Mouse (Mus musculus) G1E-ER4 (cell line): ENCODE results near the gene Tmem104. TPM values are rescaled to one million over a fixed set of nuclear protein-coding genes. Genes with fewer than 3 reads are reported as not detected.

ENCODE experiments used
- GATA1 ChIP-seq: IDR thresholded peaks from one replicate; pipeline ENCODE4 v1.8.0; 2012; ENCODE audit warnings: low read length, inconsistent platforms
- polyA plus RNA-seq: library from polyadenylated mRNA; stranded (reverse); fragments of >175 nt; gene quantifications from 2 replicates; pipeline ENCODE4 v1.2.3, GENCODE M21; 2012

Gene Tmem104
- polyA plus RNA-seq, 1 experiment = 19.0 TPM

DNA sequence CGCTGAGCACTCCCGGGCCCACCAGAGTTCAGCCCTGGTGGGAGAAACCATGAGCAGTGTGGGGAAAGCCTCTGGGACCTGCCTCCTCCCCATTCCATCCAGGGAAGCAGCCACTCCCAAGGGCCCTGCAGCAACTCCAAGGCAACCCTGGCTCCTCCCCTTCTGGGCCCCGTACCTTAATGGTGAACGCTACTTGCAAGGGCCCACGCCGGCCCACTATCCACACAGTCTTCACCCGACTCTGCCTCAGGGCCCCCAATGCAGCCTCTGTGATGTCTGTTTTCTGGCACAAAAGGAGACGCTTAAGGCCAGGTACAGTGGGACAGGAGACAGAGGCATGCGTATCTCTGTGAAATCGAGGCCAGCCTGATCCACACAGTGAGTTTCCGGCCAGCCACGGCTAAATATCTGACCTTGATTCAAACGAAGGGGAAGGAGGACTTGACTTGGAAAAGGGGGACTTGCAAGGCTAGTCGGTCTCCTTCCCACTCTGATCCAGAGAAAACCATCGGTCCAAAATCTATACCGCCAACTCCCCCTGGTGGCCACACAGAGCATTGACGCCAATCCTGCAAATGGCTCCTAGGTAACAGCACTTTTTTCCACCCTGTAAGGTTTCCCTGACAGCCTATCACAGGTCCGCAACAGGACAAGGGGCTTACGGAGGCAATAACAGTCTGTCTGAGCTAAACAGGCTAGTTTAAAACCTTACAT is 83.0 kb downstream of the Tmem104 start:
- TF ChIP-seq GATA1 = no peak

DNA sequence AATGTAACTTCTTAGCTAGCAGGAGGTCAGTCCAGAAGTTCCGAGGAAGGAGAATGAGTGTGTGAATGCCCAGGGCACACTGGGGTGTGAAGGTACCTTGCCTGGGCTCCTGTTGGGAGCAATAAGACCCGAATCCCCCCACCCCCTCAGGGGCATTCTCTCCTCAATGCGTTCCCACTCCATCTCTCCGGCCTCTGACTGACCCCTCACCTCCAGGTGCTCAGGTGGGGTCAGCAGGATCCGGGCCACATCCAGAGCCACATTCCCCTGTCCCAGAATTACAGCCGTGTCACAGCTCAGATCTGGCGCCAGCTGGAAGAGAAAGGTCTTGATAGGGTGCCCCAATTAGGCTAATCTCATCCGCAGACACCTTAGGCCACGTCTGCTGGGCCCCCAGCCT is 83.8 kb downstream of the Tmem104 start:
- TF ChIP-seq GATA1 = no peak

DNA sequence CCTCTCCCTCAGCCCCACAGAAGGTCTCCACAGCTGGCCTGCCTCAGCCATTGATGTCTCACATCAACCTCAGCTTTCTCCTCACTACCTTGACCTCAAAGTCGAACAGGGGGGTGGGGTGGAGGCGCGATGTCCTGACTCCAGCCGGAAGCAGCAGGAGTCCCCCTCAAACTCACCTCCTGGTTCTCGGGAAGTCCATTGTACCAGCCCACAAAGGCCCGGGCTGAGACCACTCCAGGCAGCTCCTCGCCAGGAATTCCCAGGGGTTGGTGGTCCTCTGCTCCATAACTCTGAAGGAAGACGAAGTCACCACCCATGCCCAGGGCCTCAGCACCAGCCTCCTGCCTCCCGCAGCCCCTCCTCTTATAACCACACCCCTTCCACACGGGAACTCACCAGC is 84.2 kb downstream of the Tmem104 start:
- no peak for TF ChIP-seq GATA1

DNA sequence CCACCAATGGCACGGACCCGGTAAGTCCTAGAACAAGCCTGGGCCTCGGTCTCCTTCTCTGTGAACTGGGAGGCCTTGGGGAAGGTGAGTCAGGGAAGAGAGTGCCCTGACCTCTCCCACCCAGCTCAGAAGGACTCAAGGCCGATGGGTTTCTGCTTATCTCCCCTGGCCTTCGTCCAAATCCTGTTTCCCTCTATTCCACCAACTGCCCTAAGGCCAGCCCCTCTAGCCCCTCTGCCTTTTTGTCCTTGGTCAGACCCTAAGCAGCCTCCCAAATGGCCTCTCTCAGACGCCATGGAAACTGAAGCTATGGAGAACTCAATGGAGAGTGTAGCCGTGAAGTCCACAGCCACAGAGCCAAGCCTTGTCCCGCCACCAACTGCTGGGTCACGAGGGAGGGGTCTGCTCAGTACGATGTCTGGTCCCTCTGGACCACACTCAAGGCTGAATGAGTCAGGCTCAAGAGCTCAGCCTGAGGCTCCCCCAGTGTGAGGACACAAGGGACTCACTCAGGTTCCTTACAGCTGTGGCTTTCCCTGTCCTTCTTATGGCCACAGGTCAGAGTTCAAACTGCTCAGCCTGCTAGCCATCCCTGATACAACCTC is 85.7 kb downstream of the Tmem104 start:
- TF ChIP-seq GATA1 = no peak

DNA sequence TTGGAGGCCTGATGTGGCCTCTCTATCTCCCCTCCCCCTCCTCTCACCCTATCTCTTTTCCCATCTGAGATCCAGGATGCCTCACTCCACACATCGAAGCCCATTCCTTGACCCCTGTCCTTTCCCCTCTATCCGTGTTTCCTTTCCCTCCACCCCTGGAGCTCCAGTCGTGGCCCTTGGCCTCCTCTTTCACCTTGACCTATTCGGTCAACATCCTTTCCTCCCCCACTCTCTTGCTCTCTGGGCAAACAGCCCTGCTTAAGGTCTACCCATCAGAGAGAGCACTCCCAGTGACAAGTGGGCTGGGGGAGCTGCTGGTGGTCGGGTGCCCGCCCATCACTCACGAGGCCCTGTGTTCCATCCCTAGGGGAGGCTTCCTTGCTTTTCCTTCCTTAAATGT is 86.4 kb downstream of the Tmem104 start:
- no peak for TF ChIP-seq GATA1

DNA sequence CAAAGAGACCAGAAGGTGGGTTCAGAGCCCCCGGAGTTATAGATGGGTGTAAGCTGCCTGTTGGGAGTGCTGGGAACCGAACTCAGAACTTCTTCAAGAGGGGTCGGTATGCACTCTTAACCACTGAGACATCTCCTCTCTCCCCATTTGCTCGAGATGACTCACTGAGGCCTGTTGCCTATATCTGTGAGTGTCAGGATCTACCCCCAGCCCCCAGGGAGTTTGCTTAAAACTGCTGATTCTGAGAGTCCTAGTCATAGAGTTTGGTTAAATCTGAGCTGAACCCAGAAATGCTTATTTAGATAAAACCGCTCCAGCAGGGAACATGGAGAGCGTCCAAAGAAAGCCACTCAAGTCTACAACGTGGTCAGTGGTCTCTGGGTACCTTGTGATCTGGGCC is 86.9 kb downstream of the Tmem104 start:
- no peak for TF ChIP-seq GATA1

DNA sequence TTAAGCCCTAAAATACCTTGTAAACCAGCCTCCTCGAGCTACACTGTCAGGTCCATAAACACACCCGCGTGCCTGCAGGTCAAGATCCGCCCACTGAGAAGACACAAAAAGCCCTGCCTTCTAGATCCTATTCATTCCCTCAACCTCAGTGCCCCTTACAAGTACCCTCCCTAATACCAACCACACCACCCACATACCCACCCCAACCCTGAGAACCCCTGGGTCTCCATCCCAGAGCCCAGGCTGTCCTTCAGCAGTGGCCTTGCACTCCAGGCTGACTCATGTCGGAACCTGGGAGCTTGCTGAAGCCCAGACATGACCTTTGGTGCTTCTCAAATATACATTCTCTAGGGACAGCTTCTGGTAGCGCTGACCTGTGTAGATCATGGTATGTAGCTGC is 87.5 kb downstream of the Tmem104 start:
- no peak for TF ChIP-seq GATA1

DNA sequence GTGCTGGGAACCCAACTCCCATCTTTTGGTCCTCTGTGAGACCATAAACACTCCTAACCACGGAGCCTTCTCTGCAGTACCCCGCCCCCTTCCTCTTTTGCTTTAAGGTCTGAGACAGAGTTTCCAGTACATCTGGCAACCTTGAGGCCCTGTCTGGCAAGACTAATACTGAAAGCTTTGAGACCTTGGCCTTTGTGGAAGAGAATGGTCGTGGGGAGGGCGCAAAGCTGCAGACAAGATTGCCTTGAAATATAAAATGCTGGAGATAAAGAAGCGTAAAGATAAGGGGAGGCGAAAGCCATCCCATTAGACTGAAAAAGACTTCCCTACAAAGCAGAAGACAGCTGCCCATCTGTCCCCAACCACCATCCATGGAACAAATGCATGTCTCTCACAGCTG is 88.2 kb downstream of the Tmem104 start:
- TF ChIP-seq GATA1 = no peak

DNA sequence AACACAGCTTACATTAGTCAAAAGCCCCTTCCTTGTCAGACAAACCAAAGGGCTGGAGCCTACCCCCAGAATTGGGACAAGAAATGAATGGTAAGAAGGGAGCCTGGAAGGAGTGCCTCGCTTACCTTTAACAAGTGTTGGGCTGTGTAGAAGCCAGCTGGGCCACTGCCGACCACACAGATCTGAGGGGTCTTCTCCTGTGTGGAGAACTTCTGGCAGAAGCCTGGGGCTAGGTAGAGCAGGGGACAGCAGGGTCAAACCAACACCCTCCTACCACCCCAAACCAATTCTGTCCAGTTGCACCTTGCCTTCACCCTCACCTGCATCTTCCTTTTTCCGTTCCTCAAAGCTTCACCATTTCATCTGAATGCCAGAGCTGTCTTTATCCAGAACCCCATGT is 88.7 kb downstream of the Tmem104 start:
- TF ChIP-seq GATA1 = no peak

DNA sequence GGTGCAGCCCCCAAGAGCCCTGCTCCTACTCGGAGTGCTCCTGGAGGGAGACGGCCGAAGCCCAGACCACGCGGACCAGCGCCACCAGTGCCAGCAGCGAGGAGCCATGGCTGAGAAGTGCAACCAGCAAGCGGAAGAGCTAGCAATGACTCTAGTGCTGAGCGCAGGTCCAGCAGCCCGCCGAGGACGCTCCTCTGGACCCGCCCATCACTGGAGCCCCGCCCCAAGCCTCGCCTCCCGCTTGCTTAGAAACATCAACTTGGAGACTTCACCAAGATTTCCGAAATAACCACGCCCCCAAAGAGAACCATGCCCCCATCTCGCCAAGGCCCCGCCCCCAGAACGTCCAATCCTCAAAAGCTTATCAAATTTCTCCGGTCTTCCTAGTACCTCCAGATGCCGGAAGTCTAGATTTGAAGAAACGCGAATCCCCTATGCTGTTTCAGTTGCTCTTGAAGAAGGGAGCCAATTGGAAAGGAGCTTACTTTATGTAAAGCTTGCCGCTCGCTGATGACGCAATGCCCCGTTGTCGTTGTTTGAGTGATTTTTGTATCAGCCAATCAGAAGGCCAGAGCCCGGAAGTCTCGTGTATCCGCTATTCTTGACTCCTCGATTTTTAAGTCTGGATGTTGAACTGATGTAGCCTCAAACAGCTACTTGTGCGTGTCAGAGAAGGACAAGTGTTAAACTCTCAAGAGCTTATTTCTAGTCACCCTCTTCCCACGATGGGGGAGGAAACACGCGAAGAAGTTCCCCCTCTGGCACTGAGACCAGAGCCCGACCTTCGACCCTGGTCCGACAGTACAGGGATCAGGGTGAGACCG is 89.7 kb downstream of the Tmem104 start, which contains the start of gene Fdxr:
TSS of gene Fdxr (minus strand) at position 271 of the 824 bp plus-strand sequence.
- no peak for TF ChIP-seq GATA1

DNA sequence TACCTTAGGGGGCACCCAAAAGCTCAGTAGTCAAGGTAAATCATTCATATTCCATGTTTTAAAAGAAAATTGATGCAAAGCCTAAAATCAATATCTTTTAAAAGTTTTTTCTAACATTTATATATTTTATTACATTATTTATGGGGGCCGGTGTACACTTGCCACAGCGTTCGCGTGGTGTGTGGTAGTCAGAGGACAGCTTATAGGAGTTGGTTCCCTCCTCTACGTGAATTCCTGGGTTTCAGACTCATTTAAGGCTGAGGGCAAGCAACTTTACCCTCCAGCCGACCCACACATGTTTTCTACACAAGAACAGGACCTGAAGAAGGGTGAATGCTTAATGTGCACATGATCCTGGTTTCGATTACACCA is 90.3 kb downstream of the Tmem104 start:
- no peak for TF ChIP-seq GATA1

DNA sequence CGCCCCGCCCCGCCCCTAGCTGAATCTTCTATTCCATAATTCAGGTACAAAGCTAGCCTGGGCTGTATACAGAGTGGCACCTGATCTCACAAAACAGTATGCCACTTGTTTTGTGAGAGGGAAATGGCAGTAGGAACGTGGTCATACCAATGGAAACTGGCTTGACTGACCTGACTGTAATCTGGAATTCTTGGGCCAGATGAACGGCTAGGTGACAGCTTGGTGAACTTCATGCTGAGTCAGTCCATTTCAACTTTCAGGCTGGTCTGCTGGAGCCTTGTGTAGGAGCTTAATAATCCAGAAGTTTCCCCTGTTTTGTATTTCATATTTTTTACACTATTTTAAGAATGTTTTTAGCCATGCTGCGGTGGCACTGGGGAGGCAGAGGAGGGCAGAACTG is 90.9 kb downstream of the Tmem104 start:
- no peak for TF ChIP-seq GATA1

DNA sequence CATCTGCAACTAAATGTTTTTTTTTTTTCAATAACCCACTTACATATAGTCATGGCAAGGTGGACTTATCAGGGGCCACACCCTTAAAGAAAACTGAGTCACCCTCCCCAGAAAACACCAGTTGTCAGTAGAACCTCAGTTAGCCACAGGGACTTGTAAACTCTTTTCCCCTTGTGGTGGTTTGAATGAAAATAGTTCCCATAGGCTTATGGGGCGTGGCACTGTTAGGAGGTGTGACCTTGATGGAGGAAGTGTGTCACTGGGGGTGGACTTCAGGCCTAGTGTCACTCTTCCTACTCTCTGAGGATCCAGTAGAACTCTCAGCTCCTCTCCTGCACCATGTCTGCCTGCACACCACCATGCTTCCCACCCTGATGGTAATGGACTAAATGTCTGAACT is 92.4 kb downstream of the Tmem104 start:
- TF ChIP-seq GATA1 = no peak

DNA sequence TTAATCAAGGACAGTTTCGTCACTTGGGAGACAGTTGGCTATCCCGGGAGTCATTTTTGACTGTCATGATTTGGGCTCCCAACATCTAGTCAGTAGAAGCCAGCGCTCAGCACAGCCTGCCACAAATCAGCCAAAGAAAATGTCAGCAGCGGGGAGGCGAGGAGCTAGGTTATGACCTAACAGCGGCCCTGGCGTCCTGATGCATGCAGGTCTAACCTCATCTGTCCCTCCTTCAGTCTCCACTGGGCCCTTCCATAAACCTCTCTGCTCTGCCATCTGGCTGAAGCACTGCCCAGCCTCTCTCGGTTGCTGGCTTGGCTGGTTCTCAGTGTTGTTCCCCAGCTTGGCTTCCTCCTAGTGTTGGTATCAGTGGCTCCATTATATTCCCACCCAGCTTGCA is 95.0 kb downstream of the Tmem104 start:
- no peak for TF ChIP-seq GATA1

DNA sequence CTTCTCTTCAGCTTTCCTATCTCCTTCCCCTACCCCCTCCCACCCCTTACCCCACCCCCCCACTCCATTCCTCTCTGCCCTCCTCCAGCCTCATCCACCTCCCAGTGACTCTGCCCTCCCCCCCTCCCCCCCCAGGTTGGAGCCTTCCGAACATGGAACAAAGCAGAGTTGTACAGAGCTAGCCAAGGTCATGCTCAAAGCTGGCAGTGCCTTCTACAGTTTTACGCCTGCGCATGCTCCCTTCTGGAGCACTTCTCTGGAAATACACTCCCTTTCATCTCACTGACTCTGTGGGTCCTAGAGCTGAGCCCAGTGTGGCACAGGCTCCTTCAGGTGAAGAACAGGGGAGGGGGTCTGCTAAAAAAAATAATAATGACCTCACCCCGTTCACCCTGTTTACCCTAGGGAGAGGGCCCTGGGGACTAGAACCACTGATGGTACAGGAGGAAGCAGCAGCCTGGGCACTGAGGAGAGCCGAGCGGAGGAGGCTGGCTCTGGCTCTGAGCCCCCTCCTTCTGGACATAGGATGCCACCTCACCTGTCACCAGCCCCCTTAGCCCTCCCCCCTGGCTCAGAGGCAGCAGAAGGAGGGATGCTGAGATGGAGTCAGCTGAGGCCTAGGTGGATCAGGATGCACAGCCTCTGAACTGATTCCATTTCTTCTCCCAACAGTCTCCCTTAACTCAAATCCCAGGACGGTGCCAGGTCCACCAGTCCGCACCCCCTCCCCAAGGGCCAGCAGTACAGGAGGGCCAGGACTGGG is 95.6 kb downstream of the Tmem104 start:
- TF ChIP-seq GATA1 = no peak

DNA sequence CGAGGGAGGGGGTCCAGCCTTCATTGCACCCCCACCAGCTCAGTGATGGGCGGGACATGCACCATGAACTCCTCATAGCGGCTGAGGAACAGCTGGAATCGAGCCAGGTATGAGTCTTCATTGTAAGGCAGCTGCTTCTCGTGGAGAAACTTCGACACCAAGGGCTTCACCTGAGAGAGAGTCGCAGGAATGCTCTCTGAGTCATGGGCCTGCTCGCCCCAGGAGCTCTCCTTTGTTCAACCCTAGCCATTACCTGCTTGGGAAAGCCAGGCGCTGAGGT is 96.1 kb downstream of the Tmem104 start:
- no peak for TF ChIP-seq GATA1
